Mouse (Mus musculus): ENCODE results near the gene Gsg1l2.

- TF ChIP-seq POLR2A (IDR thresholded peaks at IDR 0.05; ENCODE audit: low read depth, low read length) (no peak), CTCF (IDR thresholded peaks at IDR 0.05; ENCODE audit: borderline replicate concordance, insufficient read depth, low read length) (no peak)
Measured at GRCm38 (mm10) chr11:67819604-67820003, 45.2 kb downstream of the Gsg1l2 start.
